Mouse (Mus musculus): Measurements from ENCODE around the gene Scn10a. TPM values are rescaled to one million over a fixed set of nuclear protein-coding genes. Genes with fewer than 3 reads are reported as not detected.

Gene Scn10a
- total RNA-seq, 2 experiments from 2014 or later = 0.44 to 0.53 TPM

- intact Hi-C loops (cut with DNase I) = loop anchor here (1.0 kb wide), 1 partner anchor 21 kb away; no protein-coding TSS in a partner anchor
- DNase-seq = peak; percentile 58 to 62
These were observed 140.3 kb downstream of the Scn10a start, which contains the start of gene Scn5a for GRCm38 (mm10) chr9:119578636-119579438. Gene Scn5a, minus strand, starts transcription at chr9:119579016.

- DNase-seq = no peak
- intact Hi-C loops (cut with DNase I) = no loop called here
These were observed 140.8 kb downstream of the Scn10a start for GRCm38 (mm10) chr9:119578311-119578635.

- intact Hi-C loops (cut with DNase I) = no loop called here
- no peak for DNase-seq
These were observed 142.1 kb downstream of the Scn10a start for GRCm38 (mm10) chr9:119576977-119577376.

- DNase-seq = no peak
- intact Hi-C loops (cut with DNase I) = no loop called here
These were observed 143.4 kb downstream of the Scn10a start for GRCm38 (mm10) chr9:119575732-119576131.

GRCm38 (mm10) chr9:119574366-119574765 is 144.8 kb downstream of the Scn10a start:
- DNase-seq = peak; percentile 65 to 73
- intact Hi-C loops (cut with DNase I) = no loop called here

GRCm38 (mm10) chr9:119573009-119573408 is 146.1 kb downstream of the Scn10a start:
- intact Hi-C loops (cut with DNase I) = no loop called here
- no peak for DNase-seq

GRCm38 (mm10) chr9:119571411-119571888 is 147.7 kb downstream of the Scn10a start:
- DNase-seq = no peak
- intact Hi-C loops (cut with DNase I) = no loop called here

GRCm38 (mm10) chr9:119570652-119571051 is 148.5 kb downstream of the Scn10a start:
- intact Hi-C loops (cut with DNase I) = no loop called here
- DNase-seq = peak; percentile 35 to 52

GRCm38 (mm10) chr9:119568732-119569131 is 150.4 kb downstream of the Scn10a start:
- no peak for DNase-seq
- intact Hi-C loops (cut with DNase I) = no loop called here

GRCm38 (mm10) chr9:119567800-119568199 is 151.3 kb downstream of the Scn10a start:
- intact Hi-C loops (cut with DNase I) = no loop called here
- DNase-seq = no peak

- intact Hi-C loops (cut with DNase I) = no loop called here
- DNase-seq = no peak
These were observed 152.9 kb downstream of the Scn10a start for GRCm38 (mm10) chr9:119566214-119566613.

- DNase-seq = no peak
- intact Hi-C loops (cut with DNase I) = no loop called here
These were observed 154.3 kb downstream of the Scn10a start for GRCm38 (mm10) chr9:119564803-119565202.

GRCm38 (mm10) chr9:119563617-119564016 is 155.5 kb downstream of the Scn10a start:
- intact Hi-C loops (cut with DNase I) = no loop called here
- DNase-seq = peak; percentile 46 to 59

GRCm38 (mm10) chr9:119562256-119562655 is 156.9 kb downstream of the Scn10a start:
- intact Hi-C loops (cut with DNase I) = no loop called here
- DNase-seq = no peak

GRCm38 (mm10) chr9:119561746-119562145 is 157.4 kb downstream of the Scn10a start:
- peak in 1 of 2 experiments; percentile 44 for DNase-seq
- intact Hi-C loops (cut with DNase I) = no loop called here

GRCm38 (mm10) chr9:119559537-119560276 is 159.4 kb downstream of the Scn10a start:
- DNase-seq = no peak
- intact Hi-C loops (cut with DNase I) = no loop called here

Other genes starting within 250 kb of the Scn10a start
- 100 to 1,000 TPM; 129 to 133 TPM for gene Scn5a, start 140.3 kb downstream of the Scn10a start, total RNA-seq (2021)
- gene Scn11a, start 106.1 kb upstream of the Scn10a start, total RNA-seq (2021) = under 1 TPM; 0.05 to 0.07 TPM
- 10 to 100 TPM; 28.9 to 29.6 TPM for gene Wdr48, start 175.6 kb upstream of the Scn10a start, total RNA-seq (2021)
- 10 to 100 TPM; 21.4 to 22.8 TPM for gene Gorasp1, start 218.2 kb upstream of the Scn10a start, total RNA-seq (2021)
- gene Ttc21a, start 218.3 kb upstream of the Scn10a start, total RNA-seq (2021) = under 1 TPM in 1 of 2 experiments, not detected in 1; 0.26 TPM